Comparison of ENCODE assay signal across 13 mouse cellular contexts in the genomic region with DNA sequence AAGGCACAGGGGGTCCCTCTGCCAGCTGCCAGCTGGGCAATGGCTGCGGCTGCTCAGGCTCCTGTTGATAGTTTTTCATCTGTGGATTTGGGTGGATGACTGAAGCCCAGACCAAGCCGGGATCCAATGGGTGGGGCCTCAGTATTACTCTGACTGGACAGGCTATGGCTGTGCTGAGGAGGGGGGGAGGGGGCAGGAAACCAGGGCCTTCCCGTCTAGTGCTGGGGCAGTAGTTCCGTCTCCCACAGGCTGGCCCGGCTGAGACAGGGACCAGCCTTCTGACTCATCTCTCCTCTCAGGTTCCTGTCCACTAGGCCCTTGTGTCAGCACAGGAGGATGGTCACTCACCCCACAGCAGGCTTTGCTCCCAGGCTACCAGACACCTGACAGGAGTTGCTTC. TPM values are rescaled to one million over a fixed set of nuclear protein-coding genes. Genes with fewer than 3 reads are reported as not detected.
DNase-seq lines count a peak whose midpoint lies in the region; ATAC-seq and TF ChIP-seq lines count a peak whose summit lies in the region.
"Had no signal": no experiment of that assay in that cellular context is flagged by ENCODE, and none has a peak within 500 bp of the region (broad histone marks: within the 10 kb centered on the region; RNA-seq: fewer than 3 reads in every experiment).

No protein-coding gene starts in this region.

- TF ChIP-seq CTCF in intestine, postnatal 0 days (IDR thresholded peaks at IDR 0.05; ENCODE audit: low read depth): no peak
- no peak for TF ChIP-seq CTCF in MEL (IDR thresholded peaks at IDR 0.05 in 2 of 3, conservative IDR thresholded peaks at IDR 0.05 in 1 of 3; ENCODE audit: control insufficient read depth in 1 of 3, insufficient read depth in 1 of 3, low read depth in 2 of 3, low read length in 3 of 3, poor library complexity in 1 of 3, severe bottlenecking in 1 of 3)
- TF ChIP-seq CTCF in lung, postnatal 0 days (IDR thresholded peaks at IDR 0.05): no peak

- no peak overlapping the region for H3K27ac ChIP-seq in intestine, embryonic 15.5 days
- H3K27ac ChIP-seq in intestine, postnatal 0 days (ENCODE audit: low read depth, low read length): no peak overlapping the region
- H3K27ac ChIP-seq in MEL (ENCODE audit: control insufficient read depth, low read depth, low read length): peak overlapping the region; percentile 55; the same call in 1 of the 2 replicates
- H3K27ac ChIP-seq in lung, postnatal 0 days (ENCODE audit: low read length): no peak overlapping the region
- H3K27ac ChIP-seq: hindbrain, embryonic 15.5 days; limb, embryonic 15.5 days; midbrain, embryonic 13.5 days had no signal

- no peak overlapping the region for H3K4me3 ChIP-seq in intestine, embryonic 15.5 days (replicated peaks)
- H3K4me3 ChIP-seq in intestine, postnatal 0 days (ENCODE audit: low read depth, low read length): no peak overlapping the region
- H3K4me3 ChIP-seq in MEL (ENCODE audit: control insufficient read depth in 1 of 2, insufficient read depth in 1 of 2, low read depth in 2 of 2, low read length in 2 of 2): peak overlapping the region; percentile 43 to 80
- H3K4me3 ChIP-seq in lung, postnatal 0 days (ENCODE audit: low read depth, low read length): no peak overlapping the region
- H3K4me3 ChIP-seq: hindbrain, embryonic 15.5 days; limb, embryonic 15.5 days; midbrain, embryonic 13.5 days had no signal

- no peaks in the 10 kb centered on the region for H3K36me3 ChIP-seq in intestine, embryonic 15.5 days
- no peaks in the 10 kb centered on the region for H3K36me3 ChIP-seq in intestine, postnatal 0 days (ENCODE audit: control insufficient read depth, insufficient read depth)
- H3K36me3 ChIP-seq in MEL (ENCODE audit: control insufficient read depth in 1 of 2, insufficient read depth in 2 of 2, low read length in 2 of 2): peaks cover 0 to 11% of the 10 kb centered on the region in 2 experiments; a peak in 2 of 4 replicates
- H3K36me3 ChIP-seq in lung, postnatal 0 days (ENCODE audit: insufficient read depth, low read length): no peaks in the 10 kb centered on the region
- H3K36me3 ChIP-seq: hindbrain, embryonic 15.5 days; limb, embryonic 15.5 days; midbrain, embryonic 13.5 days had no signal

- H3K27me3 ChIP-seq in intestine, embryonic 15.5 days (replicated peaks): peaks cover 24% of the 10 kb centered on the region
- H3K27me3 ChIP-seq in intestine, postnatal 0 days (replicated peaks; ENCODE audit: control insufficient read depth, insufficient read depth, low read length): peaks cover 13% of the 10 kb centered on the region
- peaks cover 2 to 3% of the 10 kb centered on the region in 2 experiments; a peak in 2 of 4 replicates for H3K27me3 ChIP-seq in MEL (ENCODE audit: control insufficient read depth in 1 of 2, insufficient read depth in 2 of 2, low read length in 2 of 2)
- peaks cover 4% of the 10 kb centered on the region; the same call in 1 of the 2 replicates for H3K27me3 ChIP-seq in lung, postnatal 0 days (replicated peaks; ENCODE audit: insufficient read depth, low read length)
- H3K27me3 ChIP-seq: hindbrain, embryonic 15.5 days had no signal

- ATAC-seq in intestine, embryonic 15.5 days: peak; percentile 19; the same call in 1 of the 2 replicates
- no peak for ATAC-seq in intestine, postnatal 0 days
- peak; percentile 84 for ATAC-seq in lung, postnatal 0 days
- no peak for ATAC-seq in cerebellum, adult (ENCODE audit: insufficient number of reproducible peaks, low FRiP score, low TSS enrichment)
- ATAC-seq: activated CD4-positive, CD25-positive, alpha-beta regulatory T cell, adult 4 months; midbrain, embryonic 13.5 days had no signal

- TF ChIP-seq EP300 in MEL (IDR thresholded peaks at IDR 0.05; ENCODE audit: low read depth in 1 of 2, low read length in 2 of 2): no peak
- TF ChIP-seq EP300 in lung, postnatal 0 days (IDR thresholded peaks at IDR 0.05): no peak

- intact Hi-C loops in heart, postnatal 14 days (cut with DNase I): loop anchor here (5.0 kb wide), 2 partner anchors 119 to 136 kb away; no protein-coding TSS in a partner anchor

- TF ChIP-seq RAD21 in MEL (IDR thresholded peaks at IDR 0.05; ENCODE audit: low read depth, low read length): no peak

- no peaks in the 10 kb centered on the region for H3K79me2 ChIP-seq in MEL (ENCODE audit: control insufficient read depth, insufficient read depth, low read length, poor library complexity)

- no peak overlapping the region for H3K4me2 ChIP-seq in intestine, embryonic 15.5 days (replicated peaks)
- H3K4me2 ChIP-seq in intestine, postnatal 0 days (replicated peaks; ENCODE audit: low read depth): no peak overlapping the region
- H3K4me2 ChIP-seq in lung, postnatal 0 days (replicated peaks; ENCODE audit: low read depth, low read length): no peak overlapping the region
- H3K4me2 ChIP-seq: hindbrain, embryonic 15.5 days; limb, embryonic 15.5 days had no signal

- peak; percentile 8 for DNase-seq in MEL (ENCODE audit: low read depth, low spot score)
- peak; percentile 41 to 51 for DNase-seq in heart, postnatal 14 days
- DNase-seq in lung, postnatal 0 days (ENCODE audit: low spot score): peak; percentile 49
- DNase-seq in embryo, embryonic 10.5 days (ENCODE audit: low spot score): no peak
- no peak for DNase-seq in thymus, adult 18-20 months
- DNase-seq: right cerebral cortex, postnatal 25 days had no signal

- TF ChIP-seq POLR2A in MEL (IDR thresholded peaks at IDR 0.05; ENCODE audit: control insufficient read depth in 1 of 2, insufficient read depth in 1 of 2, low read depth in 1 of 2, low read length in 2 of 2, poor library complexity in 1 of 2): no peak

- WGBS in intestine, embryonic 15.5 days: 65% methylated on average over 5 of the region's 5 CpGs
- WGBS in intestine, postnatal 0 days: 59% methylated on average over 5 of the region's 5 CpGs
- 39% methylated on average over 5 of the region's 5 CpGs for WGBS in lung, postnatal 0 days

- no peaks in the 10 kb centered on the region for H3K9me3 ChIP-seq in intestine, embryonic 15.5 days
- H3K9me3 ChIP-seq in intestine, postnatal 0 days (ENCODE audit: control insufficient read depth): no peaks in the 10 kb centered on the region
- H3K9me3 ChIP-seq in MEL (replicated peaks; ENCODE audit: insufficient read depth, low read length): no peaks in the 10 kb centered on the region
- H3K9me3 ChIP-seq in lung, postnatal 0 days (ENCODE audit: low read length): no peaks in the 10 kb centered on the region
- H3K9me3 ChIP-seq: hindbrain, embryonic 15.5 days; limb, embryonic 15.5 days; midbrain, embryonic 13.5 days had no signal

- no peak overlapping the region for H3K9ac ChIP-seq in intestine, embryonic 15.5 days
- H3K9ac ChIP-seq in intestine, postnatal 0 days (ENCODE audit: low read depth, low read length): no peak overlapping the region
- peak overlapping the region; percentile 50; the same call in 1 of the 2 replicates for H3K9ac ChIP-seq in MEL (ENCODE audit: control insufficient read depth, low read depth, low read length, poor library complexity, severe bottlenecking)
- H3K9ac ChIP-seq in lung, postnatal 0 days (replicated peaks; ENCODE audit: low read depth): no peak overlapping the region
- H3K9ac ChIP-seq: hindbrain, embryonic 15.5 days; limb, embryonic 15.5 days; midbrain, embryonic 13.5 days had no signal

- H3K4me1 ChIP-seq in intestine, embryonic 15.5 days (replicated peaks): no peaks in the 10 kb centered on the region
- H3K4me1 ChIP-seq in intestine, postnatal 0 days (replicated peaks; ENCODE audit: control insufficient read depth, insufficient read depth, low read length): no peaks in the 10 kb centered on the region
- peaks cover 12 to 20% of the 10 kb centered on the region in 2 experiments; a peak in 3 of 4 replicates for H3K4me1 ChIP-seq in MEL (ENCODE audit: control insufficient read depth in 1 of 2, insufficient read depth in 2 of 2, low read length in 2 of 2)
- H3K4me1 ChIP-seq in lung, postnatal 0 days (ENCODE audit: insufficient read depth, low read depth, low read length): no peaks in the 10 kb centered on the region

TF ChIP-seq in MEL, 35 proteins besides CTCF, POLR2A, EP300 and RAD21:
- TF ChIP-seq TCF12 (IDR thresholded peaks at IDR 0.05; ENCODE audit: low read depth, low read length) (no peak), MAZ (IDR thresholded peaks at IDR 0.05; ENCODE audit: low read depth, low read length) (0 out of 2 replicates have a peak, but pooled peaks have one; percentile 8), KAT2A (conservative IDR thresholded peaks at IDR 0.05; ENCODE audit: low read depth, low read length) (no peak), E2F4 (IDR thresholded peaks at IDR 0.05; ENCODE audit: borderline replicate concordance, low read depth, low read length) (no peak)

RNA-seq across cellular contexts. Expression of gene Chst1, which starts 6.5 kb away (rescaled TPM):
- polyA plus RNA-seq in intestine, embryonic 15.5 days (2015; fragmentation: Nextera tagmentation; extraction: Ambion mirVana): 4.1 and 4.5 TPM in 2 replicates
- 2.2 and 2.3 TPM in 2 replicates for polyA plus RNA-seq in intestine, postnatal 0 days (2015; fragmentation: Nextera tagmentation; extraction: Ambion mirVana)
- total RNA-seq in MEL (2012; rRNA removed): 0.35 and 0.56 TPM in 2 replicates
- polyA plus RNA-seq in MEL (2012; ENCODE audit: insufficient read depth in 1 of 2, insufficient read length in 2 of 2, low read depth in 1 of 2, low replicate concordance in 2 of 2, missing spikeins in 1 of 2): under 1 TPM in 1 of 2 experiments, not detected in 1; 0.14 TPM
- 1 to 10 TPM; 5.6 to 6.3 TPM for total RNA-seq in heart, postnatal 14 days (2021)
- 5.2 TPM in 2 replicates for polyA plus RNA-seq in lung, postnatal 0 days (2015; fragmentation: Nextera tagmentation; extraction: Ambion mirVana)

Comparison
In these comparisons a context has a peak if more than half of its experiments do, and no peak if none do; other contexts are left out.
1. ATAC-seq: peak in intestine, embryonic 15.5 days (single experiment) and lung, postnatal 0 days (single experiment); none in intestine, postnatal 0 days (single experiment) and cerebellum, adult (single experiment).
2. H3K4me3 ChIP-seq: peak in MEL (2 of 2); none in intestine, embryonic 15.5 days (single experiment), intestine, postnatal 0 days (single experiment) and lung, postnatal 0 days (single experiment).
3. DNase-seq: peak in MEL (single experiment), heart, postnatal 14 days (2 of 2) and lung, postnatal 0 days (single experiment); none in embryo, embryonic 10.5 days (single experiment) and thymus, adult 18-20 months (0 of 2).